Comparison of ENCODE assay signal across 8 mouse cellular contexts in genomic region chr1:152555944-152556573, GRCm38 (mm10).
A peak's percentile ranks its signal among the peaks of the same experiment; 100 is the strongest.
DNase-seq lines count a peak whose midpoint lies in the region; ATAC-seq and TF ChIP-seq lines count a peak whose summit lies in the region.

No protein-coding gene starts in this region.

- peak; percentile 96 for ATAC-seq in forebrain, embryonic 15.5 days (replicated peaks)
- ATAC-seq in lung, embryonic 14.5 days (ENCODE audit: insufficient read depth): peak; percentile 96

- no peak overlapping the region for H3K4me3 ChIP-seq in forebrain, embryonic 15.5 days
- H3K4me3 ChIP-seq in layer of hippocampus, adult 2 months: no peak overlapping the region
- no peak overlapping the region for H3K4me3 ChIP-seq in lung, embryonic 14.5 days (ENCODE audit: low read depth, low read length)

- peak overlapping the region; percentile 2 for H3K4me2 ChIP-seq in forebrain, embryonic 15.5 days (replicated peaks)
- peak overlapping the region; percentile 32; the same call in 1 of the 2 replicates for H3K4me2 ChIP-seq in lung, embryonic 14.5 days

- peak; percentile 54 for DNase-seq in kidney, adult 11 months
- no peak for DNase-seq in kidney, adult 18-20 months
- DNase-seq in heart, postnatal 10 days: peak; percentile 88 to 91
- DNase-seq in layer of hippocampus, adult 2 months (ENCODE audit: low spot score in 2 of 2): peak; percentile 31 to 61
- DNase-seq in lung, embryonic 14.5 days: peak; percentile 92
- DNase-seq in ovary, postnatal 14 days (ENCODE audit: low spot score): peak; percentile 40
- no peak for DNase-seq in natural killer cell, adult 2 months (ENCODE audit: low spot score in 2 of 2)

- H3K4me1 ChIP-seq in forebrain, embryonic 15.5 days: peaks cover 26% of the 10 kb centered on the region
- H3K4me1 ChIP-seq in lung, embryonic 14.5 days (ENCODE audit: insufficient read depth): peaks cover 32% of the 10 kb centered on the region

- H3K27ac ChIP-seq in forebrain, embryonic 15.5 days (replicated peaks): peak overlapping the region; percentile 65
- peak overlapping the region; percentile 68 for H3K27ac ChIP-seq in layer of hippocampus, adult 2 months
- peak overlapping the region; percentile 95 for H3K27ac ChIP-seq in lung, embryonic 14.5 days (ENCODE audit: low read depth)

- H3K27me3 ChIP-seq in forebrain, embryonic 15.5 days: no peaks in the 10 kb centered on the region
- no peaks in the 10 kb centered on the region for H3K27me3 ChIP-seq in lung, embryonic 14.5 days (ENCODE audit: insufficient read depth, low read length)

- no peak overlapping the region for H3K9ac ChIP-seq in forebrain, embryonic 15.5 days (replicated peaks)
- peak overlapping the region; percentile 37 for H3K9ac ChIP-seq in lung, embryonic 14.5 days

- H3K9me3 ChIP-seq in forebrain, embryonic 15.5 days: no peaks in the 10 kb centered on the region
- no peaks in the 10 kb centered on the region for H3K9me3 ChIP-seq in lung, embryonic 14.5 days (ENCODE audit: low read depth, low read length)

- 9% methylated on average over 7 of the region's 7 CpGs for WGBS in forebrain, embryonic 15.5 days
- 3% methylated on average over 7 of the region's 7 CpGs for WGBS in lung, embryonic 14.5 days

- intact Hi-C loops in heart, postnatal 10 days (cut with DNase I): loop anchor here (1.0 kb wide), 1 partner anchor 66 kb away; no protein-coding TSS in a partner anchor

- no peak for TF ChIP-seq CTCF in layer of hippocampus, adult 2 months (conservative IDR thresholded peaks at IDR 0.05)
- TF ChIP-seq CTCF in lung, embryonic 14.5 days (IDR thresholded peaks at IDR 0.05; ENCODE audit: low read depth): no peak

- peaks cover 10% of the 10 kb centered on the region for H3K36me3 ChIP-seq in forebrain, embryonic 15.5 days
- H3K36me3 ChIP-seq in lung, embryonic 14.5 days (ENCODE audit: insufficient read depth): peaks cover 38% of the 10 kb centered on the region

Comparison
In these comparisons a context has a peak if more than half of its experiments do, and no peak if none do; other contexts are left out.
1. DNase-seq: peak in kidney, adult 11 months (single experiment), heart, postnatal 10 days (2 of 2), layer of hippocampus, adult 2 months (2 of 2), lung, embryonic 14.5 days (single experiment) and ovary, postnatal 14 days (single experiment); none in kidney, adult 18-20 months (single experiment) and natural killer cell, adult 2 months (0 of 2).
2. Peak in every context shown above with its lines, with median percentiles within 50 percentile points of each other: H3K27ac ChIP-seq.